Mouse (Mus musculus) C2C12 (cell line): Measurements from ENCODE around the gene Insr.

Experiments
- CEBPB ChIP-seq: IDR thresholded peaks from one replicate; pipeline ENCODE4 v1.6.1; 2011; ENCODE audit warnings: low read depth, mild to moderate bottlenecking, control low read depth, moderate library complexity
- CTCF ChIP-seq: IDR thresholded peaks from one replicate; pipeline ENCODE4 v1.5.1; 2011; ENCODE audit not compliant: control insufficient read depth, insufficient read depth, insufficient read length
- MAX ChIP-seq: IDR thresholded peaks from one replicate; pipeline ENCODE4 v1.6.1; 2011; ENCODE audit warnings: mild to moderate bottlenecking, control low read depth
- MYOD1 ChIP-seq: IDR thresholded peaks from one replicate; pipeline ENCODE4 v1.6.1; 2011; ENCODE audit warnings: low read depth; ENCODE audit not compliant: control insufficient read depth, insufficient read length
- MYOG ChIP-seq: IDR thresholded peaks from one replicate; pipeline ENCODE4 v1.6.1; 2011; ENCODE audit not compliant: control insufficient read depth, insufficient read length; ENCODE audit errors: extremely low read depth
- USF1 ChIP-seq: IDR thresholded peaks from one replicate; pipeline ENCODE4 v1.6.1; 2011; ENCODE audit warnings: low read depth, mild to moderate bottlenecking, control low read depth, moderate library complexity

GRCm38 (mm10) chr8:3267449-3267761 is 12.0 kb downstream of the Insr start:
- TF ChIP-seq CTCF (no peak), MAX (no peak), USF1 (no peak), CEBPB (no peak), MYOD1 (no peak), MYOG (no peak)
